Mouse (Mus musculus) liver, embryonic 16.5 days (tissue): ENCODE measurements around the gene Ubap1. TPM values are rescaled to one million over a fixed set of nuclear protein-coding genes. Genes with fewer than 3 reads are reported as not detected.

Experiments
- ATAC-seq: fragments of 200-750 bp; cut with Nextera tagmentation; 2 replicates; pipeline ENCODE4 v1.8.0; 2017; ENCODE audit warnings: low read depth, mild to moderate bottlenecking, moderate number of reproducible peaks, moderate library complexity
- H3K27ac ChIP-seq: fragments of 300-500 bp; sonication (generic); 2 replicates; pipeline ENCODE4 v1.5.1; 2014; ENCODE audit warnings: mild to moderate bottlenecking, low read length
- H3K27me3 ChIP-seq: fragments of 300-500 bp; sonication (generic); 2 replicates; pipeline ENCODE4 v1.6.1; 2014; ENCODE audit warnings: low read depth, low read length, mixed read lengths; ENCODE audit not compliant: control insufficient read depth, insufficient read depth
- H3K36me3 ChIP-seq: fragments of 300-500 bp; sonication (generic); 2 replicates; pipeline ENCODE4 v1.6.1; 2014; ENCODE audit warnings: mild to moderate bottlenecking; ENCODE audit not compliant: control insufficient read depth, insufficient read depth
- H3K4me1 ChIP-seq: fragments of 300-500 bp; sonication (generic); 2 replicates; pipeline ENCODE4 v1.6.1; 2014; ENCODE audit warnings: low read depth, low read length, mixed read lengths; ENCODE audit not compliant: control insufficient read depth
- H3K4me2 ChIP-seq: fragments of 300-500 bp; sonication (generic); 2 replicates; pipeline ENCODE4 v1.6.1; 2014; ENCODE audit warnings: low read depth, low read length, mixed read lengths
- H3K4me3 ChIP-seq: fragments of 300-500 bp; sonication (generic); 2 replicates; pipeline ENCODE4 v1.5.1; 2014; ENCODE audit warnings: low read depth, mild to moderate bottlenecking, low read length
- H3K9ac ChIP-seq: fragments of 300-500 bp; sonication (generic); 2 replicates; pipeline ENCODE4 v1.6.1; 2014; ENCODE audit warnings: low read depth, low read length
- H3K9me3 ChIP-seq: fragments of 300-500 bp; sonication (generic); replicated peaks from 2 replicates; pipeline ENCODE4 v1.6.1; 2016; ENCODE audit warnings: low read length; ENCODE audit not compliant: control insufficient read depth
- WGBS: fragments of 180-500 bp; shearing (Covaris S2); extraction: QIAGEN DNeasy Blood & Tissue Kit; methylation state at CpG from one replicate; pipeline ENCODE4 v1.1.7; 2014; ENCODE audit not compliant: insufficient replicate concordance; 5-methylcytosine and 5-hydroxymethylcytosine counted together
- polyA plus RNA-seq: library from polyadenylated mRNA; unstranded; fragments of >200 nt; fragmentation: Nextera tagmentation; extraction: Ambion mirVana; gene quantifications from 2 replicates; pipeline ENCODE4 v1.2.1, GENCODE M21; 2015

Gene Ubap1
- polyA plus RNA-seq, 1 experiment from 2014 or later, result 36.8 TPM

- no peak for ATAC-seq
- WGBS, result 68% methylated on average over 5 of the region's 5 CpGs
- Histone ChIP-seq H3K4me3 (no peak overlapping the region), H3K36me3 (no peaks in the 10 kb centered on the region), H3K4me1 (peaks cover 10% of the 10 kb centered on the region), H3K27ac (no peak overlapping the region), H3K9ac (no peak overlapping the region), H3K4me2 (no peak overlapping the region), H3K9me3 (no peaks in the 10 kb centered on the region), H3K27me3 (no peaks in the 10 kb centered on the region)
Measured at GRCm38 (mm10) chr4:41318267-41318666, 30.5 kb upstream of the Ubap1 start.

- H3K4me2 ChIP-seq, result no peak overlapping the region
- H3K27me3 ChIP-seq, result no peaks in the 10 kb centered on the region
- H3K36me3 ChIP-seq, result no peaks in the 10 kb centered on the region
- 43% methylated on average over 4 of the region's 4 CpGs for WGBS
- H3K9ac ChIP-seq, result no peak overlapping the region
- H3K27ac ChIP-seq, result no peak overlapping the region
- ATAC-seq, result no peak
- H3K4me3 ChIP-seq, result no peak overlapping the region
- H3K9me3 ChIP-seq, result no peaks in the 10 kb centered on the region
- H3K4me1 ChIP-seq, result no peaks in the 10 kb centered on the region; the same call in 1 of the 2 replicates
Measured at GRCm38 (mm10) chr4:41320971-41321370, 27.8 kb upstream of the Ubap1 start.

GRCm38 (mm10) chr4:41326876-41327275 is 21.9 kb upstream of the Ubap1 start:
- 72% methylated on average over 6 of the region's 6 CpGs for WGBS

GRCm38 (mm10) chr4:41329481-41329880 is 19.3 kb upstream of the Ubap1 start:
- H3K9ac ChIP-seq, result no peak overlapping the region
- ATAC-seq, result no peak
- WGBS, result 48% methylated on average over 4 of the region's 4 CpGs
- no peak overlapping the region; the same call in 1 of the 2 replicates for H3K27ac ChIP-seq
- no peaks in the 10 kb centered on the region for H3K27me3 ChIP-seq
- H3K4me2 ChIP-seq, result no peak overlapping the region
- H3K9me3 ChIP-seq, result no peaks in the 10 kb centered on the region
- no peak overlapping the region for H3K4me3 ChIP-seq
- peaks cover 32% of the 10 kb centered on the region for H3K4me1 ChIP-seq
- no peaks in the 10 kb centered on the region for H3K36me3 ChIP-seq

More at GRCm38 (mm10) chr4:41326876-41327275, 21.9 kb upstream of the Ubap1 start:
- H3K27me3 ChIP-seq, result no peaks in the 10 kb centered on the region
- H3K4me1 ChIP-seq, result peaks cover 26% of the 10 kb centered on the region
- H3K9ac ChIP-seq, result no peak overlapping the region
- no peak overlapping the region for H3K27ac ChIP-seq
- H3K4me3 ChIP-seq, result no peak overlapping the region
- H3K4me2 ChIP-seq, result no peak overlapping the region
- H3K9me3 ChIP-seq, result no peaks in the 10 kb centered on the region
- H3K36me3 ChIP-seq, result no peaks in the 10 kb centered on the region
- ATAC-seq, result no peak

GRCm38 (mm10) chr4:41331085-41331484 is 17.7 kb upstream of the Ubap1 start:
- H3K4me3 ChIP-seq, result peak overlapping the region; percentile 21; the same call in 1 of the 2 replicates
- peaks cover 40% of the 10 kb centered on the region for H3K4me1 ChIP-seq
- H3K36me3 ChIP-seq, result no peaks in the 10 kb centered on the region
- H3K9ac ChIP-seq, result peak overlapping the region; percentile 58
- H3K27ac ChIP-seq, result peak overlapping the region; percentile 96
- peak overlapping the region; percentile 51 for H3K4me2 ChIP-seq
- H3K9me3 ChIP-seq, result no peaks in the 10 kb centered on the region
- 31% methylated on average over 3 of the region's 3 CpGs for WGBS
- H3K27me3 ChIP-seq, result no peaks in the 10 kb centered on the region; the same call in 1 of the 2 replicates
- ATAC-seq, result peak; percentile 95

- Histone ChIP-seq H3K4me3 (0 out of 2 replicates have a peak overlapping the region, but pooled peaks have one; percentile 12), H3K4me2 (peak overlapping the region; percentile 51)
Measured at GRCm38 (mm10) chr4:41331698-41332421, 16.9 kb upstream of the Ubap1 start.

GRCm38 (mm10) chr4:41336546-41336945 is 12.2 kb upstream of the Ubap1 start:
- Histone ChIP-seq H3K27ac (peak overlapping the region; percentile 51), H3K27me3 (no peaks in the 10 kb centered on the region; the same call in 1 of the 2 replicates), H3K4me1 (peaks cover 25% of the 10 kb centered on the region), H3K4me3 (no peak overlapping the region), H3K9ac (no peak overlapping the region), H3K9me3 (no peaks in the 10 kb centered on the region), H3K4me2 (no peak overlapping the region), H3K36me3 (no peaks in the 10 kb centered on the region)
- peak; percentile 86 for ATAC-seq

More at GRCm38 (mm10) chr4:41331698-41332421, 16.9 kb upstream of the Ubap1 start:
- H3K27me3 ChIP-seq, result no peaks in the 10 kb centered on the region; the same call in 1 of the 2 replicates
- H3K9me3 ChIP-seq, result no peaks in the 10 kb centered on the region
- ATAC-seq, result peak; percentile 43
- WGBS, result 77% methylated on average over 9 of the region's 9 CpGs
- peak overlapping the region; percentile 96 for H3K27ac ChIP-seq
- peaks cover 47% of the 10 kb centered on the region for H3K4me1 ChIP-seq
- H3K9ac ChIP-seq, result peak overlapping the region; percentile 39
- no peaks in the 10 kb centered on the region for H3K36me3 ChIP-seq

- 84% methylated on average over 11 of the region's 11 CpGs for WGBS
- no peaks in the 10 kb centered on the region for H3K36me3 ChIP-seq
- ATAC-seq, result no peak
- H3K4me2 ChIP-seq, result no peak overlapping the region
- no peaks in the 10 kb centered on the region for H3K9me3 ChIP-seq
- H3K4me1 ChIP-seq, result peaks cover 7% of the 10 kb centered on the region
- H3K9ac ChIP-seq, result no peak overlapping the region
- no peaks in the 10 kb centered on the region for H3K27me3 ChIP-seq
- no peak overlapping the region for H3K27ac ChIP-seq
- no peak overlapping the region for H3K4me3 ChIP-seq
Measured at GRCm38 (mm10) chr4:41340912-41341550, 7.8 kb upstream of the Ubap1 start.

- no peak for ATAC-seq
- Histone ChIP-seq H3K27ac (no peak overlapping the region), H3K4me1 (peaks cover 13% of the 10 kb centered on the region), H3K9ac (no peak overlapping the region), H3K9me3 (no peaks in the 10 kb centered on the region), H3K4me3 (no peak overlapping the region), H3K36me3 (no peaks in the 10 kb centered on the region), H3K4me2 (no peak overlapping the region), H3K27me3 (no peaks in the 10 kb centered on the region)
- WGBS, result 58% methylated on average over 2 of the region's 2 CpGs
Measured at GRCm38 (mm10) chr4:41346011-41346410, 2.8 kb upstream of the Ubap1 start.
